Mouse (Mus musculus) testis, adult 2 months (tissue): Measurements from ENCODE around the gene 2310022A10Rik. TPM values are rescaled to one million over a fixed set of nuclear protein-coding genes. Genes with fewer than 3 reads are reported as not detected.

Experiments used
- H3K27ac ChIP-seq: fragments of 200-500 bp; 2 replicates; pipeline ENCODE4 v1.5.1; 2012; ENCODE audit warnings: low read depth, low read length; ENCODE audit not compliant: control insufficient read depth, insufficient read depth
- H3K27me3 ChIP-seq: fragments of 200-500 bp; 2 replicates; pipeline ENCODE4 v1.6.1; 2012; ENCODE audit warnings: mild to moderate bottlenecking, low read length, moderate library complexity; ENCODE audit not compliant: control insufficient read depth, insufficient read depth
- H3K36me3 ChIP-seq: fragments of 200-500 bp; 2 replicates; pipeline ENCODE4 v1.6.1; 2012; ENCODE audit warnings: mild to moderate bottlenecking, low read length; ENCODE audit not compliant: control insufficient read depth, insufficient read depth
- H3K4me1 ChIP-seq: fragments of 200-500 bp; 2 replicates; pipeline ENCODE4 v1.6.1; 2012; ENCODE audit warnings: low read length; ENCODE audit not compliant: control insufficient read depth, insufficient read depth
- H3K4me3 ChIP-seq: fragments of 200-500 bp; 2 replicates; pipeline ENCODE4 v1.5.1; 2012; ENCODE audit warnings: low read depth, mild to moderate bottlenecking, low read length, moderate library complexity, mixed read lengths; ENCODE audit not compliant: control insufficient read depth
- CTCF ChIP-seq: fragments of 200-500 bp; IDR thresholded peaks from 2 replicates; pipeline ENCODE4 v1.5.1; 2012; ENCODE audit warnings: low read depth, mild to moderate bottlenecking, inconsistent platforms, low read length, moderate library complexity; ENCODE audit not compliant: control insufficient read depth, insufficient read depth, insufficient replicate concordance
- POLR2A ChIP-seq: fragments of 200-500 bp; IDR thresholded peaks from 2 replicates; pipeline ENCODE4 v1.6.1; 2012; ENCODE audit warnings: low read depth, mild to moderate bottlenecking, inconsistent platforms, low read length, moderate library complexity; ENCODE audit not compliant: control insufficient read depth
- polyA plus RNA-seq: library from polyadenylated mRNA; depleted of rRNA; stranded (reverse); fragments of >200 nt; gene quantifications from 2 replicates; pipeline ENCODE4 v1.2.3, GENCODE M21; 2012

2310022A10Rik gene
- polyA plus RNA-seq, 1 experiment = 27.6 TPM

DNA sequence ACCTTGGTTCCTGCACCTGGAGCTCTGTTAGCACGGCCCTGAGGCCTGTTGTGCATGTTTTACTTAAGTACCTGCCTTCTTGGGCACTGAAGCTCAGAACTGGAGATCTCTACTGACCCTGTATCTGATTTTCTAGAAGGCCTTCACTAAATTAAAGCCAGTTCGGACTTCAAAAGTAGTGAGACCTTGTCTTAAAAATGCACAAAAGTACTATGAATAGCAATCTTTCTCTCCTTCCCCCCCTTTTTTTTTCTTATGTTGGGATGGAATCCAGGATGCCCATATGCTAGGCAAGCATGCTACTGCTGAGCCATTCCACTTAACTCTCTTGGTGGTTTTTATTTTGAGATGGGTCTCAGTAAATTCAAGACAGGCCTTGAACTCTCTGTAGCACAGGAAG lies 49.1 kb downstream of the 2310022A10Rik start:
- Histone ChIP-seq H3K4me3 (no peak overlapping the region), H3K27ac (no peak overlapping the region; the same call in 1 of the 2 replicates), H3K27me3 (no peaks in the 10 kb centered on the region), H3K36me3 (no peaks in the 10 kb centered on the region), H3K4me1 (peaks cover 18% of the 10 kb centered on the region)
- TF ChIP-seq CTCF = no peak
- TF ChIP-seq POLR2A = no peak

GRCm38 (mm10) chr7:27602835-27603234 lies 49.8 kb downstream of the 2310022A10Rik start:
- Histone ChIP-seq H3K27ac (peak overlapping the region; percentile 7), H3K27me3 (no peaks in the 10 kb centered on the region), H3K4me1 (peaks cover 21% of the 10 kb centered on the region), H3K36me3 (no peaks in the 10 kb centered on the region), H3K4me3 (no peak overlapping the region)
- no peak for TF ChIP-seq CTCF
- TF ChIP-seq POLR2A = no peak

- TF ChIP-seq POLR2A = no peak
- TF ChIP-seq CTCF = no peak
- H3K27ac ChIP-seq = no peak overlapping the region
Observed at GRCm38 (mm10) chr7:27604661-27605348, 51.8 kb downstream of the 2310022A10Rik start.

GRCm38 (mm10) chr7:27605499-27606285 lies 52.7 kb downstream of the 2310022A10Rik start:
- peak overlapping the region; percentile 26; the same call in 1 of the 2 replicates for H3K27ac ChIP-seq
- peak overlapping the region; percentile 14 for H3K4me3 ChIP-seq
- TF ChIP-seq CTCF (no peak), POLR2A (0 out of 2 replicates have a peak, but pooled peaks have one; percentile 9)
- H3K4me1 ChIP-seq = peaks cover 20% of the 10 kb centered on the region
- H3K36me3 ChIP-seq = no peaks in the 10 kb centered on the region
- no peaks in the 10 kb centered on the region for H3K27me3 ChIP-seq

More at GRCm38 (mm10) chr7:27604661-27605348, 51.8 kb downstream of the 2310022A10Rik start:
- H3K4me1 ChIP-seq = peaks cover 20% of the 10 kb centered on the region
- no peaks in the 10 kb centered on the region for H3K36me3 ChIP-seq
- H3K4me3 ChIP-seq = no peak overlapping the region
- no peaks in the 10 kb centered on the region for H3K27me3 ChIP-seq

DNA sequence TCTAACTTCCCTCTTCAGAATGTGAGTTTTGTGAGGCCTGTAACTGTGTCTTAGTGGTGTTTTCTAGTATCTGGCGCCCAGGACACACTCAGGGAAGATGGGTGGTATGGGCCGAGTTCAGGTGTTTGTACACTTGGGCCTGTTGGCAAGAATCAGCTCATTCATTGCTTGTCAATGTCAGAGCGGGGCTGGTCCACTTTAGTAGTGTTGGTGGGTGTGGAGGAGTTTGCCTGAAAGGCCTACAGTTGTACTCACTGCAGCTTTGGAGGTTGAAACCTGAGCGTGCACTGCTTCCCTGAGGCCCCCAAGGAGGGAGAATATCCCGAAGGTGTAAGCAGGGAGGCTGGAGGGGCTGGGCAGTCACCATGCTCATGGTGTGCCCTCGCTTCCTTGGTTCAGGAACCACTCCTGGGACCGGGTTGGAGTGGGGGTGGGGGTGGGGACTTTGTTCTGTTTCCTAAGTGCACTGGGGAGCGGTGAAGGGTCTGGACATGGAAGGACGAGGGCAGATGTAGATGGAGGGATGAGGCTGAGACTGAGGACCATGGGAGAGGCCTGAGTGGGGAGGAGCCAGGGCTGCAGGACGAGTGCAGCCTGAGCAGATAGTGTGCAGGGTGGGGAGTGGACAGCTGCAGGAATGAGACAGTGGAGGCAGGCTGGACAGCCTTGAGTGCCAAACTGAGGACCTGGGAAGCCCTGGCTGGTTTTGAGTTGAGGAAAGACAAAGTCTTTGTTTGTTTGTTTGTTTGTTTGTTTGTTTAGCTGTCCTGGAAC lies 53.6 kb downstream of the 2310022A10Rik start:
- H3K27ac ChIP-seq = peak overlapping the region; percentile 69
- no peak overlapping the region for H3K4me3 ChIP-seq
- TF ChIP-seq POLR2A = peak; percentile 50; the same call in 1 of the 2 replicates
- no peak for TF ChIP-seq CTCF

GRCm38 (mm10) chr7:27607580-27607979 lies 54.5 kb downstream of the 2310022A10Rik start:
- Histone ChIP-seq H3K27me3 (no peaks in the 10 kb centered on the region), H3K4me3 (no peak overlapping the region), H3K4me1 (peaks cover 15% of the 10 kb centered on the region), H3K36me3 (peaks cover 2% of the 10 kb centered on the region; the same call in 1 of the 2 replicates), H3K27ac (peak overlapping the region; percentile 69)
- no peak for TF ChIP-seq CTCF
- TF ChIP-seq POLR2A = peak; percentile 34

More for the DNA sequence above, 53.6 kb downstream of the 2310022A10Rik start:
- peaks cover 2% of the 10 kb centered on the region; the same call in 1 of the 2 replicates for H3K36me3 ChIP-seq
- no peaks in the 10 kb centered on the region for H3K27me3 ChIP-seq
- peaks cover 18% of the 10 kb centered on the region for H3K4me1 ChIP-seq
